Mouse (Mus musculus): ENCODE results near the gene Kat5. TPM values are rescaled to one million over a fixed set of nuclear protein-coding genes. Genes with fewer than 3 reads are reported as not detected.

The Kat5 gene
- polyA plus RNA-seq, 1 experiment: 37.1 TPM

DNA sequence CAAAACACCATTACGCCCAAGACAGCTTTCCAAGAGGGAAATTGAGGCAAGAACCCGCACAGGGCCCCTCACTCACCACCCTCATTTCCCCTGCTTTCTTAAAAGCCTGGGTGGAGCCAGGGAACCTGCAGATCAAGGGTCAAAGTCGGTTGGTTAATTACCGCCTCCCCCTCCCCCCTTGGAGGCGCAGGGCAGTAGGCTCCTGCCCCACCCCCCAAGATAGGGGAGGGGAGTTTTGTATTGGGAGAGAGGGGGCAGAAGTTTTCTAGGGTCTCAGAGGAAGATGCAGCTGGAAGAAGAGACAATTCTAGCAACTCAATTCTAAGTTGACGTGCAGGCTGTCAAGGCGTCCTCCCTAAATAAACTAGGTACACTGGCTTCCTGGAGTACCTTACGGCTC, 50.8 kb downstream of the Kat5 start:
- H3K36me3 ChIP-seq (ENCODE audit: control insufficient read depth, insufficient read depth): no peaks in the 10 kb centered on the region
- H3K27me3 ChIP-seq (ENCODE audit: control insufficient read depth, insufficient read depth, insufficient read length): peaks cover 54% of the 10 kb centered on the region
- H3K79me2 ChIP-seq (ENCODE audit: control insufficient read depth, insufficient read depth): no peaks in the 10 kb centered on the region
- H3ac ChIP-seq (ENCODE audit: control insufficient read depth, insufficient read length): no peak overlapping the region
- no peak overlapping the region for H3K4me2 ChIP-seq (ENCODE audit: low read depth)
- no peak overlapping the region for H3K4me3 ChIP-seq
- TF ChIP-seq TCF12 (IDR thresholded peaks at IDR 0.05; ENCODE audit: insufficient read depth, poor library complexity, severe bottlenecking) (no peak), E2F4 (IDR thresholded peaks at IDR 0.05; ENCODE audit: insufficient read depth) (no peak), MYOD1 (IDR thresholded peaks at IDR 0.05; ENCODE audit: control insufficient read depth in 1 of 3, insufficient read length in 2 of 3, low read depth in 2 of 3) (no peak), USF1 (IDR thresholded peaks at IDR 0.05; ENCODE audit: low read depth) (no peak), MYOG (IDR thresholded peaks at IDR 0.05; ENCODE audit: control insufficient read depth in 1 of 3, insufficient read depth in 1 of 3, insufficient read length in 2 of 3, low read depth in 2 of 3) (no peak), TCF3 (IDR thresholded peaks at IDR 0.05; ENCODE audit: insufficient read length, low read depth) (no peak), SRF (IDR thresholded peaks at IDR 0.05; ENCODE audit: control insufficient read depth, insufficient read length, low read depth) (no peak)

DNA sequence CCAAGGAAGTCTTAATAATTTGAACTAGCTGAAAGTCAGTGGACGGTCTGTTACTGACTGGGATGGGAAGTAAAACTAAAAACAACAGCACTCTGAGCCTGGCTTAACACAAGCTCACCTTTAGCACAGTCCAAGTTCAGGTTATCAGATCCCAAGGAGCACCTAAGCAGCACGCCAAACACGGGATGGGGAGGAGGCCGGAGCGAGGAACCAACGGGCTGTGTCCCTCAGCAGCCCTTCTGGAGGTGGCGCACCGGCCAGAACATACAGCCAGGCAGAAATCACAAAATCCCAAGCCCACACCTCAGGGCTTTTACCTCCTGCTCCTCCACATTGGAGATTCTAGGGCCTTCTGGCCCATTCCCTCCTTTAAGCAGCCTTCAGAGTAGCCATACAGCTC, 51.3 kb downstream of the Kat5 start:
- TF ChIP-seq POLR2A (IDR thresholded peaks at IDR 0.05; ENCODE audit: insufficient read length, low read depth): no peak
- no peak for TF ChIP-seq REST (IDR thresholded peaks at IDR 0.05; ENCODE audit: insufficient read depth, insufficient read length)
- TF ChIP-seq E2F4 (IDR thresholded peaks at IDR 0.05; ENCODE audit: insufficient read depth): no peak
- TF ChIP-seq CEBPB (IDR thresholded peaks at IDR 0.05; ENCODE audit: insufficient read depth, poor library complexity, severe bottlenecking): no peak
- no peak for TF ChIP-seq MYOD1 (IDR thresholded peaks at IDR 0.05; ENCODE audit: control insufficient read depth in 1 of 3, insufficient read length in 2 of 3, low read depth in 2 of 3)
- TF ChIP-seq TCF3 (IDR thresholded peaks at IDR 0.05; ENCODE audit: insufficient read length, low read depth): no peak
- no peak for TF ChIP-seq SRF (IDR thresholded peaks at IDR 0.05; ENCODE audit: control insufficient read depth, insufficient read length, low read depth)
- TF ChIP-seq USF1 (IDR thresholded peaks at IDR 0.05; ENCODE audit: low read depth): no peak
- TF ChIP-seq TCF12 (IDR thresholded peaks at IDR 0.05; ENCODE audit: insufficient read depth, poor library complexity, severe bottlenecking): no peak
- TF ChIP-seq POLR2AphosphoS2 (IDR thresholded peaks at IDR 0.05; ENCODE audit: insufficient read length, low read depth): no peak
- TF ChIP-seq MYOG (IDR thresholded peaks at IDR 0.05; ENCODE audit: control insufficient read depth in 1 of 3, insufficient read depth in 1 of 3, insufficient read length in 2 of 3, low read depth in 2 of 3): no peak
- no peak for TF ChIP-seq MAX (IDR thresholded peaks at IDR 0.05; ENCODE audit: low read depth)
- Histone ChIP-seq H3K79me2 (ENCODE audit: control insufficient read depth, insufficient read depth) (no peaks in the 10 kb centered on the region), H3K4me3 (no peak overlapping the region), H3K4me2 (ENCODE audit: low read depth) (no peak overlapping the region), H3ac (ENCODE audit: control insufficient read depth, insufficient read length) (no peak overlapping the region), H3K36me3 (ENCODE audit: control insufficient read depth, insufficient read depth) (no peaks in the 10 kb centered on the region), H3K27me3 (ENCODE audit: control insufficient read depth, insufficient read depth, insufficient read length) (peaks cover 56% of the 10 kb centered on the region)

DNA sequence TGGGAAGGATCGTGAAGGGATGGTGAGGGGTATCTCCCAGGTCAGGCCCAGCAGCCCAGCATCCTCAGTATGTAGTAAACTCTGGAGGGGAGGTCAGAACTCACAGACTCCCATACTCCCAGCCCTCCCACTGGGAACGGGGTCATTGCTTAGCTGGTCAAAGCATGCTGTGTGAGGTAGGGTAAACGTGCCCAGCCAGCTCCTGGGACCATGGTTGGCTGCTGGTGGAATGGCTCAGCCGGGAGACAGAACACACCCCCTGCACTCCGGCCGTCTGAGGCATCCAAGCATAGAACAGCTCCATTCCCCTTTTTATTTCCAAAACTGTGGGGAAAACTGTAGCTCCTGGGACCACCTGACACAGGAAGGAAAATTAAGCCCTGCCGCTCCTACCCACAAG, 51.9 kb downstream of the Kat5 start:
- H3K79me2 ChIP-seq (ENCODE audit: control insufficient read depth, insufficient read depth): no peaks in the 10 kb centered on the region
- peaks cover 58% of the 10 kb centered on the region for H3K27me3 ChIP-seq (ENCODE audit: control insufficient read depth, insufficient read depth, insufficient read length)
- no peak overlapping the region for H3ac ChIP-seq (ENCODE audit: control insufficient read depth, insufficient read length)
- no peak overlapping the region for H3K4me3 ChIP-seq
- TF ChIP-seq TCF3 (IDR thresholded peaks at IDR 0.05; ENCODE audit: insufficient read length, low read depth): no peak
- no peak for TF ChIP-seq USF1 (IDR thresholded peaks at IDR 0.05; ENCODE audit: low read depth)
- TF ChIP-seq MAX (IDR thresholded peaks at IDR 0.05; ENCODE audit: low read depth): no peak
- TF ChIP-seq MYOG (IDR thresholded peaks at IDR 0.05; ENCODE audit: control insufficient read depth in 1 of 3, insufficient read depth in 1 of 3, insufficient read length in 2 of 3, low read depth in 2 of 3): no peak
- TF ChIP-seq POLR2AphosphoS2 (IDR thresholded peaks at IDR 0.05; ENCODE audit: insufficient read length, low read depth): no peak
- TF ChIP-seq POLR2A (IDR thresholded peaks at IDR 0.05; ENCODE audit: insufficient read length, low read depth): no peak
- no peak for TF ChIP-seq REST (IDR thresholded peaks at IDR 0.05; ENCODE audit: insufficient read depth, insufficient read length)
- no peak for TF ChIP-seq SRF (IDR thresholded peaks at IDR 0.05; ENCODE audit: control insufficient read depth, insufficient read length, low read depth)
- H3K4me2 ChIP-seq (ENCODE audit: low read depth): no peak overlapping the region
- no peaks in the 10 kb centered on the region for H3K36me3 ChIP-seq (ENCODE audit: control insufficient read depth, insufficient read depth)

DNA sequence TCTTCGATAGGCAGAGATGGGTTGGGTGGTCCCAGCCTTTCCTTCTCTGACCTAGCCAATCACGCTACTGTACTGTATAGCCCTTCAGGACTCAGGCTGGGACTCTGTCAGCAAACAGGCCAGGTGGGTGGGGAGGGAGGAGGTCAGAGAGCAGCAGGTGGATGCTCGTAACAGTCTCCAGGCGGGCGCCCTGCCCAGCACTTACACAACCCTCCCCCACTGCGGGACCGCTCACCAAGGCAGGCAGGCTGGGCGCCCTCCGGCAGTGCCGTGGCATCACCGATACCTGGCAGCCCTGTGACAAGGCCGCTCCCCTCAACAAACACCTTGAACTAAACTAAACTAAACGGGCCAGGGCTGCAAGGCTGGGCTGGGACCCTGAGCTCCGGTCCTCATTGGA, 55.8 kb downstream of the Kat5 start:
- Histone ChIP-seq H3ac (ENCODE audit: control insufficient read depth, insufficient read length) (no peak overlapping the region), H3K79me2 (ENCODE audit: control insufficient read depth, insufficient read depth) (no peaks in the 10 kb centered on the region), H3K4me2 (ENCODE audit: low read depth) (no peak overlapping the region), H3K4me3 (no peak overlapping the region), H3K27me3 (ENCODE audit: control insufficient read depth, insufficient read depth, insufficient read length) (peaks cover 43% of the 10 kb centered on the region), H3K36me3 (ENCODE audit: control insufficient read depth, insufficient read depth) (no peaks in the 10 kb centered on the region)
- TF ChIP-seq REST (IDR thresholded peaks at IDR 0.05; ENCODE audit: insufficient read depth, insufficient read length): no peak
- no peak for TF ChIP-seq CEBPB (IDR thresholded peaks at IDR 0.05; ENCODE audit: insufficient read depth, poor library complexity, severe bottlenecking)
- TF ChIP-seq POLR2AphosphoS2 (IDR thresholded peaks at IDR 0.05; ENCODE audit: insufficient read length, low read depth): no peak
- TF ChIP-seq SRF (IDR thresholded peaks at IDR 0.05; ENCODE audit: control insufficient read depth, insufficient read length, low read depth): no peak
- no peak for TF ChIP-seq TCF3 (IDR thresholded peaks at IDR 0.05; ENCODE audit: insufficient read length, low read depth)
- TF ChIP-seq MYOG (IDR thresholded peaks at IDR 0.05; ENCODE audit: control insufficient read depth in 1 of 3, insufficient read depth in 1 of 3, insufficient read length in 2 of 3, low read depth in 2 of 3): no peak
- TF ChIP-seq POLR2A (IDR thresholded peaks at IDR 0.05; ENCODE audit: insufficient read length, low read depth): no peak
- no peak for TF ChIP-seq MYOD1 (IDR thresholded peaks at IDR 0.05; ENCODE audit: control insufficient read depth in 1 of 3, insufficient read length in 2 of 3, low read depth in 2 of 3)
- TF ChIP-seq USF1 (IDR thresholded peaks at IDR 0.05; ENCODE audit: low read depth): no peak
- no peak for TF ChIP-seq MAX (IDR thresholded peaks at IDR 0.05; ENCODE audit: low read depth)
- TF ChIP-seq E2F4 (IDR thresholded peaks at IDR 0.05; ENCODE audit: insufficient read depth): no peak
- no peak for TF ChIP-seq TCF12 (IDR thresholded peaks at IDR 0.05; ENCODE audit: insufficient read depth, poor library complexity, severe bottlenecking)

DNA sequence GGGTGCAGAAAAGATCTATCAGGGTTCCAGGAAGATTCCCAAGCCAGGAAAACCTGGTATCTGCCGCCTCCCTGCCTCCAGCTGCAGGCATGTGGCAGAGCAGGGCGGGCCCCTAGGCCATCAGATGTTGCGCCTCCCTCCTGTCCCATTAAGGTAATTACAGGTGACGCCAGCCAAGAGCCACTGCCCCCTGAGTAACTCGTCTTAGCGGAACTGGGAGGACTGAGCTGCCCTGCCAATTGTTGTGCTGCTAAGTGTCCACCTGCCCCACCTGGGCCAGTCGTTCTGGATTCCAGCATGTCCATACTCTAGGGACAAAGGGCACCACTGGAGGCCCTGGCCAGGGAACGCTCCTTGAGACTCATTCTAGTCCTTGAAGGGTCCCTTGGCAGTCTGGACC, 56.2 kb downstream of the Kat5 start:
- H3K79me2 ChIP-seq (ENCODE audit: control insufficient read depth, insufficient read depth): no peaks in the 10 kb centered on the region
- TF ChIP-seq E2F4 (IDR thresholded peaks at IDR 0.05; ENCODE audit: insufficient read depth) (no peak), TCF3 (IDR thresholded peaks at IDR 0.05; ENCODE audit: insufficient read length, low read depth) (no peak), REST (IDR thresholded peaks at IDR 0.05; ENCODE audit: insufficient read depth, insufficient read length) (no peak), SRF (IDR thresholded peaks at IDR 0.05; ENCODE audit: control insufficient read depth, insufficient read length, low read depth) (no peak), POLR2A (IDR thresholded peaks at IDR 0.05; ENCODE audit: insufficient read length, low read depth) (no peak), MAX (IDR thresholded peaks at IDR 0.05; ENCODE audit: low read depth) (no peak), TCF12 (IDR thresholded peaks at IDR 0.05; ENCODE audit: insufficient read depth, poor library complexity, severe bottlenecking) (no peak), MYOG (IDR thresholded peaks at IDR 0.05; ENCODE audit: control insufficient read depth in 1 of 3, insufficient read depth in 1 of 3, insufficient read length in 2 of 3, low read depth in 2 of 3) (no peak), POLR2AphosphoS2 (IDR thresholded peaks at IDR 0.05; ENCODE audit: insufficient read length, low read depth) (no peak), MYOD1 (IDR thresholded peaks at IDR 0.05; ENCODE audit: control insufficient read depth in 1 of 3, insufficient read length in 2 of 3, low read depth in 2 of 3) (no peak), USF1 (IDR thresholded peaks at IDR 0.05; ENCODE audit: low read depth) (no peak), CEBPB (IDR thresholded peaks at IDR 0.05; ENCODE audit: insufficient read depth, poor library complexity, severe bottlenecking) (no peak)
- no peak overlapping the region for H3K4me3 ChIP-seq
- peaks cover 39% of the 10 kb centered on the region for H3K27me3 ChIP-seq (ENCODE audit: control insufficient read depth, insufficient read depth, insufficient read length)
- no peak overlapping the region for H3ac ChIP-seq (ENCODE audit: control insufficient read depth, insufficient read length)
- H3K36me3 ChIP-seq (ENCODE audit: control insufficient read depth, insufficient read depth): no peaks in the 10 kb centered on the region
- H3K4me2 ChIP-seq (ENCODE audit: low read depth): no peak overlapping the region

All from myocyte (in vitro differentiated cells).